Mouse (Mus musculus): ENCODE data around the gene Smox.

Gene Smox

GRCm38 (mm10) chr2:131552736-131553400, 61.6 kb downstream of the Smox start:
- no peak for DNase-seq (ENCODE audit: low spot score)

- DNase-seq (ENCODE audit: low spot score) = no peak
These were observed 66.6 kb downstream of the Smox start for GRCm38 (mm10) chr2:131557896-131558295.

- DNase-seq (ENCODE audit: low spot score) = no peak
These were observed 69.1 kb downstream of the Smox start for GRCm38 (mm10) chr2:131560205-131560919.

GRCm38 (mm10) chr2:131561344-131561870, 70.1 kb downstream of the Smox start:
- DNase-seq (ENCODE audit: low spot score) = no peak

GRCm38 (mm10) chr2:131561891-131562585, 70.7 kb downstream of the Smox start, which contains the start of gene Adra1d:
Gene Adra1d (minus strand): TSS chr2:131562283.
- no peak for DNase-seq (ENCODE audit: low spot score)

GRCm38 (mm10) chr2:131562586-131563122, 71.4 kb downstream of the Smox start:
- DNase-seq (ENCODE audit: low spot score) = peak; percentile 59

All from urinary bladder, postnatal 14 days (tissue).